Mouse (Mus musculus) liver, adult 2 months (tissue): Measurements from ENCODE around the gene Casp8. TPM values are rescaled to one million over a fixed set of nuclear protein-coding genes. Genes with fewer than 3 reads are reported as not detected.

Experiments
- DNase-seq: peaks from one replicate; pipeline ENCODE4 v3.0.0-alpha.2; 2011; ENCODE audit warnings: low read depth, low spot score; ENCODE audit errors: extremely low read depth
- H3K27ac ChIP-seq: fragments of 200-500 bp; replicated peaks from 2 replicates; pipeline ENCODE4 v1.5.1; 2012; ENCODE audit warnings: low read depth, mild to moderate bottlenecking, control low read depth, inconsistent platforms, low read length; ENCODE audit not compliant: insufficient read depth
- H3K27me3 ChIP-seq: fragments of 200-500 bp; 2 replicates; pipeline ENCODE4 v1.6.1; 2012; ENCODE audit warnings: mild to moderate bottlenecking, moderate library complexity, low read length, inconsistent platforms; ENCODE audit not compliant: control insufficient read depth, insufficient read depth
- H3K36me3 ChIP-seq: fragments of 200-500 bp; 2 replicates; pipeline ENCODE4 v1.6.1; 2012; ENCODE audit warnings: low read length, inconsistent platforms; ENCODE audit not compliant: control insufficient read depth, insufficient read depth
- H3K4me1 ChIP-seq: fragments of 200-500 bp; 2 replicates; pipeline ENCODE4 v1.6.1; 2011; ENCODE audit warnings: low read length; ENCODE audit not compliant: control insufficient read depth, insufficient read depth
- H3K4me3 ChIP-seq: fragments of 200-500 bp; 2 replicates; pipeline ENCODE4 v1.5.1; 2011; ENCODE audit warnings: low read depth, mild to moderate bottlenecking, control low read depth, low read length, moderate library complexity; ENCODE audit not compliant: insufficient read depth
- H3K79me2 ChIP-seq: fragments of 200-500 bp; 2 replicates; pipeline ENCODE4 v1.6.1; 2012; ENCODE audit warnings: inconsistent platforms, mild to moderate bottlenecking, low read length, moderate library complexity; ENCODE audit not compliant: control insufficient read depth, insufficient read depth
- H3K9ac ChIP-seq: fragments of 200-500 bp; 2 replicates; pipeline ENCODE4 v1.6.1; 2012; ENCODE audit warnings: low read depth, mild to moderate bottlenecking, control low read depth, inconsistent platforms, low read length
- CTCF ChIP-seq: fragments of 200-500 bp; IDR thresholded peaks from 2 replicates; pipeline ENCODE4 v1.5.1; 2011; ENCODE audit warnings: low read depth, low read length, control low read depth
- POLR2A ChIP-seq: fragments of 200-500 bp; IDR thresholded peaks from 2 replicates; pipeline ENCODE4 v1.6.1; 2011; ENCODE audit warnings: low read length, control low read depth; ENCODE audit not compliant: insufficient read depth; ENCODE audit errors: extremely low read depth
- WGBS: fragments of 180-500 bp; shearing (Covaris S2); methylation state at CpG from one replicate; pipeline ENCODE4 v1.1.7; 2018; 5-methylcytosine and 5-hydroxymethylcytosine counted together
- polyA plus RNA-seq: library from polyadenylated mRNA; depleted of rRNA; stranded (reverse); fragments of >200 nt; gene quantifications from 2 replicates; pipeline ENCODE4 v1.2.3, GENCODE M21; 2012
- total RNA-seq: library from RNA; depleted of rRNA; stranded (reverse); fragments of >200 nt; gene quantifications from 2 replicates; pipeline ENCODE4 v1.2.3, GENCODE M21; 2014

Gene Casp8
- total and polyA plus RNA-seq, 2 experiments: 3.9 to 20.1 TPM

DNA sequence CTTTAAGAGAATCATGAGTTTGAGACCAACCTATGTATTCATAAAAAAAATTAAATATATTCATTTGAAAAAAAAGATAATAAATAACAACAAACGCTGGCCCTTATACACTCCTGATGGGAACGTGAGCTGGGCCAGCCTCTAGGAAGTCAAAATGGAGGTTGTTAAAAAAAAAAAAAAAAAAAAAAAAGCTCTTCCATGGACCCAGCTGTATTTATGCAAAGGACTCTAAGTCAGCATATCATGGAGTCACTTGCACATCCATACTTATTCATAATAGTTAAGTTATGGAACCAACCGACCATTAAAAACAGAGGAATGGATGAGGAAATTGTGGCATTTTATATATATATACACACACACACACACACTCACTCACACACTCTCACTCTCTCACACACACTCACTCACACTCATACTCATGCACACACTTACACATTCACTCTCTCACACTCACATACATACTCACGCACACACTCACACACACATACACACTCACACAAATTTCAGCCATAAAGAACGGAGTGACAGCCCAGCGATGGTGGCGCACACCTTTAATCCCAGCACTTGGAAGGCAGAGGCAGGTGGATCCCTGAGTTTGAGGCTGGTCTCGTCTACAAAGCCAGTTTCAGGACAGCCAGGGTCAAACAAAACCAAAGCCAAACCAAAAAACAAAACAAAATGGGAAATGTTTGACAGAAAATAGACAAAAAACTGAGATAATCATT is 6.5 kb downstream of the Casp8 start:
- 81% methylated on average over 8 of the region's 8 CpGs for WGBS
- Histone ChIP-seq H3K27me3 (no peaks in the 10 kb centered on the region), H3K79me2 (peaks cover 30% of the 10 kb centered on the region), H3K4me1 (peaks cover 7% of the 10 kb centered on the region), H3K4me3 (no peak overlapping the region), H3K36me3 (peaks cover 6% of the 10 kb centered on the region; the same call in 1 of the 2 replicates), H3K27ac (no peak overlapping the region; the same call in 1 of the 2 replicates), H3K9ac (no peak overlapping the region; the same call in 1 of the 2 replicates)
- TF ChIP-seq CTCF (no peak), POLR2A (no peak)
- DNase-seq: no peak

DNA sequence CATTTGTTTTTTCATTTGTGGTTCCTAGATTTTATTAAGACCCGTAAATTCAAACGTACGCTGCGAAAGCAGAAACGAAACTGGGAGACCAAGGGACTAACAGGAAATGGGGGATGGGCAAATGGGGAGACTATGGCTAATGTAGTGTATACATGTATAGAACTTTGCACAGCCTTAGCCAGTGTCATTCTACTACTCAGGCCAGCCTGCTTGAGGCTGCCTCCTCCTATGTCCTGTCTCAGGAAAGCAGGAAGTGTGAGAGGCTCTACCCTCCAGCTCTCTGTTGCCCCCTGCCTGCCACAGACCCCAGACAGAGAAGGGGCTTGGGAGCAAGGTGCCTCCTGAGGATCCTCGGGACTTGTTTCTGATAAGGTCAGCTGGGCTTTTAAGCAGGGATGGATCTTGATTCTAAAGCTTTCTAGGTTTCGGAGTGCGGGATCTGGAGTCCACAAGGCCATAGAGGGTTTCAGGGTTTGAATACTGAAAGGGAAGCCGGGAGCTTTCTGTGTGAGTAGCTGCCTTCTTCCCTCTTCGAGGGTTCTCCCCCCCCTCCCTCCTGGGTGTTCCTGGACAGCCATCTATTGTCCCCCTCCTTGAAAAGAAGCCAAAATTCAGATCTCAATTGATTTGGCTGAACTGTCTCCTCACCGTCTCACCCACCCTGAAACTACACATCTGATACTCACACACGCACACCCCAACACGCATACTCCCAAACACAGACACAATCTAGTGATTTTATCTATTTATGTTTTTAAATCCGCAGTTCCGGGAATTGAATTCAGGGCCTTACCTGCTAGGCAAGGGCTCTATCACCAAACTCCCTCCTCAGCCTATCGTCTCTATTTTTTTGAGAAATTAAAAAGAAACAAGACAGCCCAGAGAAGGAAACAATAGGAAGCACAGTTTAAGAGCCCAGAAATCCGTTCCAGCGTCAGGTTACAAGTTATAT is 7.4 kb downstream of the Casp8 start:
- Histone ChIP-seq H3K4me1 (peaks cover under 1% of the 10 kb centered on the region; the same call in 1 of the 2 replicates), H3K27me3 (no peaks in the 10 kb centered on the region), H3K9ac (peak overlapping the region; percentile 5), H3K4me3 (peak overlapping the region; percentile 5; the same call in 1 of the 2 replicates), H3K79me2 (peaks cover 28% of the 10 kb centered on the region), H3K27ac (peak overlapping the region; percentile 31), H3K36me3 (peaks cover 8% of the 10 kb centered on the region; the same call in 1 of the 2 replicates)
- WGBS: 73% methylated on average over 18 of the region's 18 CpGs
- peak; percentile 42 for DNase-seq
- TF ChIP-seq CTCF: peak; percentile 65
- no peak for TF ChIP-seq POLR2A

DNA sequence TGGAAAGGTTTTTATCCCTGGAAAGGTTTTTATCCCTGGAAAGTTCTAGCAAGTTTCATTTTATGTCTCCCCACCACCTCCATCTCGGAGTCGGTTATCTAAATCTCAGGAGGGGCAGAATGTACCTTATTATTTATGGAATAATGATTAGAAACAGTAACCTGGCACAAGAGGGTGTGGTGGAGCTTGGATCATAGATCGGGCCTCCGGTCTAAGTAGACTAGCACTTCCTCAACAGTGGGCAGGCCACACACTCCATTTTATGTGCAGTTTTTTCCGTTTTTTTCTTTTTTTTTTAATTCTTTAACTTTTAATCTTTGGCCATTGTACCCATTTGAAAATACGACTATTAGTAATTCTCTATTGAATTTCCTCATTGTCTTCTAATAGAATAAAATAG is 8.4 kb downstream of the Casp8 start:
- Histone ChIP-seq H3K79me2 (peaks cover 30% of the 10 kb centered on the region), H3K27ac (peak overlapping the region; percentile 31; the same call in 1 of the 2 replicates), H3K36me3 (peaks cover 10% of the 10 kb centered on the region; the same call in 1 of the 2 replicates), H3K4me1 (no peaks in the 10 kb centered on the region; the same call in 1 of the 2 replicates), H3K4me3 (0 out of 2 replicates have a peak overlapping the region, but pooled peaks have one; percentile 19), H3K27me3 (no peaks in the 10 kb centered on the region), H3K9ac (no peak overlapping the region)
- DNase-seq: no peak
- 83% methylated on average over 6 of the region's 6 CpGs for WGBS
- TF ChIP-seq POLR2A (no peak), CTCF (no peak)

DNA sequence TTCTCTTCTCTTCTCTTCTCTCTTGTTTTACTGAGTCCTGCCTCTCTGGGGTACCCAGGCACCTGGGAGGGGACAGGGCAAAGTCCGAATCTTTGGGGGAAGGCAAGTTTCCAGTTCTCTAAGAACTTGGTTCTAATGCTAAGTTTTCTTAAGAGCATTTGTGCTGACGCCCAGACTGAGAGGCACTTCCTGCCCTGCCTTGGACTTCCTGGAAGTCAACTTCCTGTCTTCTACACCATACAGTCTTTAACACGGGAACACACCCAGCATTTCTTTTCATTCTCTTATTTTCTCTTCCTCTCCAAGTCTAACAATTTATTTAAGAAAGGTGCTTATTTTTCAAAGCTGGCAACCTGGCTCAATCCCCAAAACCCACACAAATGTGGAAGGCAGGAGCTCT is 11.5 kb downstream of the Casp8 start:
- H3K79me2 ChIP-seq: peaks cover 25% of the 10 kb centered on the region
- no peaks in the 10 kb centered on the region; the same call in 1 of the 2 replicates for H3K4me1 ChIP-seq
- peak; percentile 16 for DNase-seq
- TF ChIP-seq CTCF (no peak), POLR2A (no peak)
- 75% methylated on average over 3 of the region's 3 CpGs for WGBS
- no peaks in the 10 kb centered on the region for H3K27me3 ChIP-seq
- H3K27ac ChIP-seq: no peak overlapping the region
- peaks cover 6% of the 10 kb centered on the region; the same call in 1 of the 2 replicates for H3K36me3 ChIP-seq
- no peak overlapping the region for H3K9ac ChIP-seq
- H3K4me3 ChIP-seq: no peak overlapping the region

DNA sequence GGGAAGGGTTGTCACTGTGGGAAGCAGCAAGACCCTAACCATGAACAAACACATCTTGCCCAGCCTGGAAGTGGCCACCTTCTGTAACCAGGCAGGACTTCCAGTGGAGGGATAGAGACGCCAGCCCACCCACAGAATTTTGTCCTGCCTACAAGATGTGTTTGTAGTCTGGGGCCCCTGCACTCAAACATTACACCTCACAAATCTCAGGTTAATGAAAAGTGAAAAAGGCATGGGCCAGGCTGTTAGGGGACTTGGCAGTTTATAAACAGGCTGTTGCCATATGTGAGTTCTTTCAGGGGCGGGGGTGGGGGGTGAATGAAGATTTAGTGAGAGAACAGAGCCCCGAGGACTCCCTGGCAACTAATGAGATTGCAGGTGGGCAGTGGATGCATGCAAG is 31.1 kb downstream of the Casp8 start:
- TF ChIP-seq CTCF (no peak), POLR2A (no peak)

More for the DNA sequence above, 31.1 kb downstream of the Casp8 start:
- Histone ChIP-seq H3K27ac (no peak overlapping the region), H3K36me3 (peaks cover 41% of the 10 kb centered on the region), H3K27me3 (no peaks in the 10 kb centered on the region), H3K4me3 (no peak overlapping the region), H3K4me1 (peaks cover 2% of the 10 kb centered on the region; the same call in 1 of the 2 replicates), H3K9ac (no peak overlapping the region), H3K79me2 (no peaks in the 10 kb centered on the region)
- WGBS: 96% methylated on average over 3 of the region's 3 CpGs
- no peak for DNase-seq
